Mouse (Mus musculus) embryo, embryonic 10.5 days (tissue): ENCODE data around the gene Gm45799.
A peak's percentile ranks its signal among the peaks of the same experiment; 100 is the strongest.

Experiments
- DNase-seq: peaks from one replicate; pipeline ENCODE4 v3.0.0-alpha.2; 2015; ENCODE audit warnings: low spot score

Gene Gm45799

DNA sequence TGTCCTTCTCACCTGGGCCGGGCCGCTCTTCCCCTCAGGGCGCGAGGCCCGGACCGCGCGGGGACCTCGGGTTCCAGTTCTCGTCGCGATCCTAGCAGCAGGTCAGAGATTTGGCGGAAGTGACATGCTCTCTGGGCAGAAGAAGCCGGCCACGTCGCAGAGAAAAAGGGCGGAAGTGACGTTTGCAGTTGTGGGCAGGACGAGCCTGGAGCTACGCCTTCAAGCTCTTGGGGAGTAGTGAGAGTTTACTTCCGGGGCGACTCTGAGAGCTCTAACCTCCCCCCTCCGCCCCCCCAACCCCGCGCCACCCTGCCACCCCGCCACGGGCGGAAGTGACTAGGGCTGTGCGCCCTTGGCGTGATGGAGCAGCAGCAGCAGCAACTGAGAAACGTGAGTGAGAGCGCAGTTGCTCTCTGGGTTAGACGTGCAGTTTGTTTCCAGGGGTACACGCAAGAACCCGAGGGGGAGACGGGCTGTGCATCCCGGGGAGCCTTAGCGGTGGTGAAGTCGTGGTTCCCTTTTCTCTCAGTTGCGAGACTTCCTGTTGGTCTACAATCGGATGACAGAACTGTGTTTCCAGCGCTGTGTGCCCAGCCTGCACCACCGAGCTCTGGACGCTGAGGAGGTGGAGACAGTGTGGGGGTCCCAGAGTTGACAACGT, at the start of gene Gm45799, which contains the start of gene Arfip2:
Gene Gm45799, plus strand, starts transcription at position 320 of the 661 bp plus-strand sequence.
Gene Arfip2, minus strand, starts transcription at position 184 of the 661 bp plus-strand sequence.
- DNase-seq, result peak; percentile 99

- peak; percentile 80 for DNase-seq
These were observed 37.3 kb upstream of the Gm45799 start for GRCm38 (mm10) chr7:105602860-105603623.

GRCm38 (mm10) chr7:105608467-105608866, 31.9 kb upstream of the Gm45799 start:
- DNase-seq, result no peak

GRCm38 (mm10) chr7:105611767-105612166, 28.6 kb upstream of the Gm45799 start:
- DNase-seq, result no peak

- DNase-seq, result no peak
These were observed 26.0 kb upstream of the Gm45799 start for GRCm38 (mm10) chr7:105614400-105614799.

DNA sequence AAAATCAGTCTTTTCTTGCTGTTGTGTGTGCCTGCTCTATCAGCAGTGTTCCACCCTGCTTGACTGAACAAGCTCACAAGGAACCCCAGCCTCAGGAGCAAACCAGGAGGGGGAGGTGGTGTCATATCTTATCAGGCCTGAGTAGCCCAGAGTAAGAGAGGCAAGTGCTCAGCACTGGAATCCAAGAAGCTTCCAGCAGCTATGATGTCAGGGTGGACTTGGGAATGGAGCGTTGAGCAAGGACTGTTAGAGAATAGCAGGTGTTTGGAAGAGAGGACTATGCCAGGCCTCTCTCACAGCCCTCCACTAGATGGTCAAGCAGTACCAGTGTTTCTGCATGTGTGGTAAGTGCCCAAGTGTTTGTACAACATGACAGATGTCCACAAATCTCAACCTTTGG, 24.6 kb upstream of the Gm45799 start:
- DNase-seq, result no peak

DNA sequence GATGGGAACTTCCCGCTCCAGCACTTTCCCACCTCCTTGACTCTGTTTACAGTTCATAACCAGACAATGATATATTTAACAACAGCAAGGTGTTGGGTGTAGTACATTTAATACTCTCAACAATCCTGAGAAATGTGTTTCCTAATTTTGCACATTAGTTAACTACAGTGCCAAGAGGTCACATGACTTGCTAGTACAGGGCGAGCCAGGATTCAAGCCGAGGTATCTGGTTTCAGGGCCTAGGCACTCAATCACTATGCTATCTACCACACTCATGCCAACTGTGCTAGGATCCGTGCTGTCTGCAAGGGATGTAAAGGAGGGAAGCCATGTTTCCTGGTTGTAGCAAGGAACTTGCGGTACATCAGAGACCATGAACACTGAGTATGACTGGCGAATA, 23.8 kb upstream of the Gm45799 start:
- DNase-seq, result no peak

DNA sequence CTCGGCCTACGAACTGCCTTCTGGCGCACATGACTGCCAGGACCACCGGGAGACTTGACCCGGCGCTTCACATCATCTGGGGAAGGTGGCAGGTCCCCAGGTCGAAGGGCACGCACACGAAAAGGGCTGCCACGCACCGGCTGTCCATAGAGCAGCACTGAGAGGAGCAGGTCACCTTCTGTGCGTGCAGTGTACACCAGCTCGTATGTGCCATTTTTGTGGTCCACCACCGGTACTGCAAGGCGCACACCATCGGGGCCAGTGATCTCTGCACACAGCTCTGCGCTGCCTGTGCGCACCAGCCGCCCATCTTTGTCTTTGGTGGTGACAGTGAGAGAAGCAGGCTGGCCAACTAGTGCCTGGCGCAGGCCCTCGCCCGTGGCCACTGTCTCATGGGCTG, 22.5 kb upstream of the Gm45799 start:
- no peak for DNase-seq

- DNase-seq, result no peak
These were observed 20.7 kb upstream of the Gm45799 start for GRCm38 (mm10) chr7:105619701-105620100.

DNA sequence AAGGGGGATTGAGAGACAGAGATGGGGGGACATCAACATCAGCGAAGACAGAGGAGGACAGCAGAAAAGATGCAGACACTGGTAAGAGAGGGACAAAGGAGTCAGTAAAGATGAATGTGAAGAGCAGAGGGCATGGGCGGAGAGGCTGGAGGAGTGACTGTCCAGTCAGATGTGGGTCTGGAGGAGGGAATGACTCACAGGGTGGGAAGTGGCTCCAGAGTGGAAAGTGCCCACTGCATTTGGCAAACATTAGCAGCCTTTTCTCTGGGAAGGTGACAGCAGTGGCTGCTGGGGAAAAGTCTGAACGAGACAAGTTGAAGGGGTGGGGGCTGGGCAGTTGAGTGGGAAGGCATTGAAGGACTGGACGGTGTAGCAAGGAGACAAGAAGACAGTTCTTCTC, 19.3 kb upstream of the Gm45799 start:
- DNase-seq, result no peak

- no peak for DNase-seq
These were observed 18.6 kb upstream of the Gm45799 start for GRCm38 (mm10) chr7:105621646-105622292.

- no peak for DNase-seq
These were observed 15.0 kb upstream of the Gm45799 start for GRCm38 (mm10) chr7:105625397-105625796.

DNA sequence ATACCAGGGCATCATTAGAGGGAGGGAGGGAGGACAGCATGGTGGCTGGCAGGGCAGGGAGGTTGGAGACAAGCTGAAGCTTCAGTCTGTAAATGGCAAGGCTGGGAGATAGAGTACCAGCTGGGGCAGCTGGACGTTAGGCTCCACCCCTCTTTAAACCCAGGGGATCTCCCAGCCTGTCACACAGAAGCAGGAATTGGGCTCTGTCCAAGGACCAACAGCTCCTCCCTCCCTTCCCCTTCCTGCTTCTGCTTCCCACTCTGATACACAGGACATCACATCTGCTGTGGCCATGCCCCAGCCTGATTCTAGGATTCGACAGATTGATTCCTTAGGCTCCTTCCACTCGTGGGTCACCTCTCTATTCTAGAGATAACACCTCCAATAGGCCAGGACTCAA, 11.7 kb upstream of the Gm45799 start:
- no peak for DNase-seq

DNA sequence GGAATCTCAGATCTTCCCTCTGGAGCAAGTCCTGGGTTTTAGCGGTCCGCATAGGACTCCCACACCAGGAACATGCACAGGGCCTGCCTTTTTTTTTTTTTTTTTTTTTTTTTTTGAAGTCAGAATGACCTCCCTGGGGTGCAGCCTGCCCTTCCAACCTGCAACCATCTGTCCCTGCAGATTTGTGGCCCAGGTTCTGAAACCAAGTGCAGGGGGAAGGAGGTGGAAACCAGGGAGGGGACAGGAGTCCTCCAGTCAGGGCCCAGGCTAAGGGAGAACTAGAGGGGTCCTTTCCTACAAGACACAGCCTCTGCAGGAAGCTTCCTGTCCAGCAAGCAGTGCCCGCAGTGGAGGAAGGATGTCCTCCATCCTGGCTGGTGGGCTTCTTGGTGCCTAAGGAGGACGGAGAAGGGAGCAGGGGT, 7.8 kb upstream of the Gm45799 start:
- DNase-seq, result peak; percentile 41

DNA sequence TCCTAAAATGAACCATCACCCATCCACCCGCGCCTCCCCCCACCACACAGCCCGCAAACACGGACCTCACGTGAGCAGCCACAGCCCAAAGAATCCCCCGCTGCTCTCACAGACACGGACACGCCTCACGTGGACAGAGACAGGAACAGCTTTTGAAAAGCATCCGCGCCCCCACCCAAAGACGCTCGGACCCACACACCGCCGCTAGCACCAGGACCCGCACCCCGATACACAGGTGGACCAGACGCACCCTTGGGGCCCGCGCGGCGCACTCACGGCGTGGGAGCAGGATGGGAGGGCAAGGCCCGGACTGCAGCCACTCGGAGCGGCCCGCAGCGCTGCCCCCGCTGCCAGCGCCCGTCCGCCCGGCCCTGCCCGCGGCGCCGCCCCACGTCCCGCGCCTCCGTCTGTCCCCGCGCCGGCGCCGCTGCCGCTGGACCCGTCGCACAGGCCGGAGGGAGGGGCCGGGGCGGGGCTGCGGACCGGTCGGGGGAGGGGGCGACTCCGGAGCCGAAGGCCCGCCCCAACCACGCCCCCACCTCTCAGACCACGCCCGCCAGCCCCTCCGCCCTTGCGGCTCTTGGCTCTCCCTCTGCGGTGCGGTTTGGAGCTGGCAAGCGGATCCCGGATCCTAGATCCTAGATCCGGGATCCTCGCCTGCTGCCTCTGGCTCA, 7.1 kb upstream of the Gm45799 start, which contains the start of gene Trim3:
Gene Trim3, minus strand, starts transcription at position 445 of the 674 bp plus-strand sequence.
- peak; percentile 93 for DNase-seq

DNA sequence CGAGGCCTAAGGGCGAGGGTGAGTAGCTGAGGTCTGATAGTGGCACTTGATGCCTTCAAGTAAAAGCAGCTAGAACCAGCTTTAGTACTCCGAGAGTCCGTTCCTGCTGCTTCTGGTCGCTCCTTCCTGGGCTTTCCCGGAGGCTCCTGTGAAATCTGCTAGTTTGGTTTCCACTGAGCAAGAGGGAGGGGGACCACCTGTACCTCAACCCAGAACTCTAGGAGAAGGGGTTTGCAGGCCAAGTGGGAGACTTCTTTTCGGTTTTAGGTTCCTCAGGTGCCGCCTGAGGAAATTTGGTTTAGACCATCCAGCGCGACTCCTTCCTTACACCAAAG, 6.6 kb upstream of the Gm45799 start:
- no peak for DNase-seq

- no peak for DNase-seq
These were observed 6.0 kb upstream of the Gm45799 start for GRCm38 (mm10) chr7:105634272-105634920.

GRCm38 (mm10) chr7:105635726-105636125, 4.6 kb upstream of the Gm45799 start:
- DNase-seq, result no peak

DNA sequence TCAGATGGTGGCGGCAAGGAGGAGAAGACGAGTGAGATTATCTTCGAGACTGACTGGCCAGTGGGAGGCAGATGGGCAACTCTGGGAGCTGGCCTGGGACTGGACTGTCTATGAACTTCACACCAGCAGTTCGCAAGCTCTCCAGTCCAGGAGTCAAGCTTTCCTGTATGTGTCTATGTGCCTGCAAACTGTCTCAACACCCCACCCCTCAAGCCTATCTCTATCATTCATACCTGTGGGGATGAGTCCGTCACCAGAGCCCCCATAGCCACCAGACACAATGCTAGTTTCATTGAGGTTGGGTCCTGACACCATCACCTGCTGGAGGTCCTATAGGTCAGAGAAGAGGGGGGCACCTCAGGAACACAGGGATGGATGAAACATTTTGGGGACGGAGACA, 1.6 kb upstream of the Gm45799 start:
- DNase-seq, result no peak

DNA sequence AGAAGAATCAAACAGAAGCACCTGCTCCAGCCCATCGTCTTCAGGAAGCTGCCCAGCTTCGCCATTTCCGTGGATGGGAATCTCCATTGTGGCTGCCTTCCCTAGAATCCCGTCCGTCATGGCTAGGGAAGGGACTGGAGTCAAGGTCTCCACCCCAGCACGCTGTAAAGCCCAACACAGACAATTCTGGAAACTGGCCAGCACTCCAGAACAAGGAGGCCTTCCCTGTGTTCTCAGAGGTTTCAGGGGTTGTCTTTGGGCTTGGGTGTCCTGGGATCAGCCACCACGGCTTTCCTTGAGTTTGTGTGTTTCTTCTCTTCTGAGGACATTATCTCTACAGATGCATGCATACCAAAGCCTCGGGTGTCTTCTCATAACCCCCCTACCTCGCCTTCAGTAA, 1.0 kb upstream of the Gm45799 start:
- DNase-seq, result no peak

DNA sequence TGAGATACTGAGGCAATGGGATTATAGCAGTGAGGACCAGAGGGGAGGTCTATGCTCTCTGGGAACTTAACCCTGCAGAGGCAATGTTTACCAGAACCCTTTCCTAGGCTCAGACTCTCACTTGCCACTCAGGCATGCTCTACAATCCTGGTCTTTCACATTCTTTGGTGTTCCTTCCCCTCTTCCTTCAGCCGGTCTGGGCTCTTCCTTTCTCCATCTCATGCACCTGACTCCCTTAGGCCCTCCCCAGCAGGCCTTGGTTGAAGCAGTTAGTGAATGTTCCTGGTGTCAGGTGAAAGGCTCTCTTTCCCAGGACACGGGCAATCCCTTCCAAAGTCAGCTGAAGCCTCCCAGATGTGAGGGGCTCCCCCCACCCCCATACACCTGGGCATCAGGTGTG, 596 bp upstream of the Gm45799 start, which contains the start of gene Timm10b:
Gene Timm10b, plus strand, starts transcription at position 301 of the 400 bp plus-strand sequence.
- DNase-seq, result no peak

DNA sequence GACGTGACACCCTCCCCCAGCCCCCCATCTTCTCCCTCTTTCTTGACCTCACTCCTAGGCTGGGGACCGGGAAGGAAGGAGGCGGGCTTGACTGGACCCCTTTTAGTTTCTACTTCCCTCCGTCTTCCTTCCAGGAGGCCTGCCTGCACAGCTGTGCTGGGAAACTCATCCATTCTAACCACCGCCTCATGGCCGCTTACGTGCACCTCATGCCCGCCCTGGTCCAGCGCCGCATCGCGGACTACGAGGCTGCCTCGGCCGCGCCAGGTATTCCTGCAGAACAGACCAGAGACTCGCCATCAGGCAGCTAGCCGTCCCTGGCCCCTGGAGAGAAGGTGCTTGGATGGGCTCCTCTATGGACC, 523 bp downstream of the Gm45799 start:
- DNase-seq, result peak; percentile 35
